Mouse (Mus musculus) cerebellum, postnatal 10 days (tissue): ENCODE data around the gene Svs5.
A peak's percentile ranks its signal among the peaks of the same experiment; 100 is the strongest.
"Not testable (repeated sequence)": the region's sequence is repeated elsewhere in the genome, so short reads cannot be mapped to it uniquely, and the experiment has no call there.

Source experiments
- DNase-seq, 2 experiments: peaks; one replicate each; pipeline ENCODE4 v3.0.0; 2021; ENCODE audit warnings: mixed read lengths in 2 of 2

Svs5 gene

DNA sequence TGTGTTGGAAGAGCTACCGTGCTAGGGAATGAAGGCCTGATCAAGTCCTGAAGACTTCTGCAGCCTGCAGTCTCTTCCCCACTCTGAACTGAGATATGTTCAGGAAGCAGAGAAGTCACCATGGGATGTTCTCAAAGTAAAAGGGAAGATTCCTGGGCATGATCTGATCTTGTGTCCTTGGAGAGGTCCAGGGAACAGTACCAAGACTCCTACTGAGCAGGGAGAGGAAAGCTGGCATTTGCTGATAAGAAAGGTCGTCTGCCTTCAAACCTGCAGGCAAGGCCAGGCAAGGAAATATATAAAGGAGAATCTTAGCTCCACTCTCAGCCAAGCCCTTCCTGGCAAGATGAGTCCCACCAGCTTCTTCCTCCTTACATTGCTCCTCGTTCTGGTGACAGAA lies at the start of gene Svs5:
TSS of gene Svs5 (plus strand) at position 301 of the 400 bp plus-strand sequence.
- DNase-seq: not testable (repeated sequence)

DNA sequence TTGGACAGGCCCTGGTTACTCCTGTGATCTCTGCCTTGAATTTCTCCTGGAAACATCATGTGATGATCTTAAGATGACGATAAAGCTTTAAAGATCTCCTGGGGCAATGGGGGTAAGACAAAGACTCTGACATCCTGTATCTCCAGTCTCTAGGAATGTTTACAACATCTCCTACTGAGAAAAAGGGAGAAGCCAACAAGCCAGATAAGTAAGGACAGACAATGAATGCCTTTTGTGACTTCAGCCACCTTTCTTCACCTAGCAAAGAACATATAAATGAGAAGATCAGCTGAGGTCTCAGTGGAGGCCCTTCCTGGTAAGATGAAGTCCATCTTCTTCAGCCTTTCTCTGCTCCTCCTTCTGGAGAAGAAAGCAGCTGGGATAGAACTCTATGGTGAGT lies 43.6 kb upstream of the Svs5 start, which contains the start of gene Svs3a:
TSS of gene Svs3a (plus strand) at position 301 of the 400 bp plus-strand sequence.
- DNase-seq: not testable (repeated sequence)

DNA sequence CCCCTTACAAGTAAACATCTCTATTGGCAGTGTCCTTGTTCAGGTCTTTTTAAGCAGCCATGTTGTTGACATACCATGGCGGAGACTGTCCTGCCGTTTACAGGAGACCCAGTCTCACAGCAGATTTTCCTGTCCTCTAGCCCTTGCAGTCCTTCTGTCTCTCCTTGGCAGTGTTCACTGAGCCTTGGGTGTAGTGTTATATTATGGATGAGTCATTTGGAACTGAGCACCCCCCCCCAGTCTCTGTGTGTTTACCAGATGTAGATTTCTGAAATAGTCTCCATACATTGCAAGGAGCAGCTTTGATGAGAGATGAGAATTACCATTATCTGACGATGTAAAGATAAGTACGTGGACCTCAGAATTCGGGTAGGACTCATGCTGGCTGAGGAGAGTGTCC lies 19.9 kb upstream of the Svs5 start:
- no peak for DNase-seq

DNA sequence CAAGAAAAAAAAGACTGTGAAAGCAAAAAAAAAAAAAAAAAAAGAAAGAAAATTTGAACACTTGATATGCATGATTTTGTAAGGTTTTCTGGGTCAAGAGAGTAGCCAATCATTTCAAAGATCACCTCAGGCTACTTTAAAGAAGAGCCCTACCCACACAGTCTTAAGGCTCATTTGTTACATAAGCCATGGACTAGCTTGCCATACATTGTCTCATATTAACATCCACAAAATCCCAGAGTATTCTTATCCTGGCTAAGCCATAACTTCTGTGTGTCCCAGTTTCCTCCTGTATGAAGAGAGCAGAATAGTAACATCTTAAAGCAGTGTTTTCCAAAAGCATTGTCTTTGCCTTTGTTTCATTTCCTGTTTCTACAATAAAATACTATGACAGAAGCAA lies 17.1 kb upstream of the Svs5 start:
- not testable (repeated sequence) for DNase-seq

DNA sequence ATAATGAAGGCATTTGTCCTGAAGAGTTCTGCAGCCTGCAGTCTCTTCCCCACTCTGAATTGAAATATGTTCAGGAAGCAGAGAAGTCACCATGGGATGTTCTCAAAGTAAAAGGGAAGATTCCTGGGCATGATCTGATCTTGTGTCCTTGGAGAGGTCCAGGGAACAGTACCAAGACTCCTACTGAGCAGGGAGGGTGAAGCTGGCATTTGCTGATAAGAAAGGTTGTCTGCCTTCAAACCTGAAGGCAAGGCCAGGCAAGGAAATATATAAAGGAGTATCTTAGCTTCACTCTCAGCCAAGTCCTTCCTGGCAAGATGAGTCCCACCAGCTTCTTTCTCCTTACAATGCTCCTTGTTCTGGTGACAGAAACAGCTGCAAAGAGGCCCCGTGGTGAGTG lies 16.1 kb upstream of the Svs5 start, which contains the start of gene Svs6:
TSS of gene Svs6 (plus strand) at position 301 of the 400 bp plus-strand sequence.
- not testable (repeated sequence) for DNase-seq

DNA sequence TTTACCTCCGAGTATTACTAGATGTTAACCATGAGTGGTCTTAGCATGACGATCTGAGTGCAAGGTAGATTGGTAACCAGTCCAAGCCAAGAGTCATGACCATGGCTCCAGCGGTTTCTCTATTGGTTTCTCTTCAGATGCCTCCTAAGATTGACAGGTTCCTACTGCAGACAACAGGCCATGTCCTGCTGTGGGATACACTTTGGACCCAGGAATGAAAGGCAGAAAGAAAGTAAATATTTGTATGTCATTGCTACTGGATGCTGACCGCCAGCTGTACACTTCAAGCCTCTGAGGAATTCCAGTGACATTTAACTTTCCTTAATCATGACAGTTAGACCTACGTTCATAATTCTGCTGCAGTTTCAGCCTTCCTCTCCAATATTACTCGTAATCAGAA lies 11.6 kb upstream of the Svs5 start:
- DNase-seq: no peak

DNA sequence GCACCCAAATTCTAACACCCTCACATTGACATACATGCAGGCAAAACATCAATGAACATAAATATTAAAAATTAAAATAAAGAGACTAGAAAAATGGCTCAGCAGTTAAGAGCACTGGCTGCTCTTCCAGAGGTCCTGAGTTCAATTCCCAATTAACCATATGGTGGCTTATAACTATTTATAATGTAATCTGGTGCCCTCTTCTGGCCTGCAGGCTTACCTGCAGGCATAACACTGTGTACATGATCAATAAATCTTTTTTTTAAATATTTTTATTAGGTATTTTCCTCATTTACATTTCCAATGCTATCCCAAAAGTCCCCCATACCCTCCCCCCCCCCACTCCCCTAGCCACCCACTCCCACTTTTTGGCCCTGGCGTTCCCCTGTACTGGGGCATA lies 11.2 kb downstream of the Svs5 start:
- not testable (repeated sequence) for DNase-seq

DNA sequence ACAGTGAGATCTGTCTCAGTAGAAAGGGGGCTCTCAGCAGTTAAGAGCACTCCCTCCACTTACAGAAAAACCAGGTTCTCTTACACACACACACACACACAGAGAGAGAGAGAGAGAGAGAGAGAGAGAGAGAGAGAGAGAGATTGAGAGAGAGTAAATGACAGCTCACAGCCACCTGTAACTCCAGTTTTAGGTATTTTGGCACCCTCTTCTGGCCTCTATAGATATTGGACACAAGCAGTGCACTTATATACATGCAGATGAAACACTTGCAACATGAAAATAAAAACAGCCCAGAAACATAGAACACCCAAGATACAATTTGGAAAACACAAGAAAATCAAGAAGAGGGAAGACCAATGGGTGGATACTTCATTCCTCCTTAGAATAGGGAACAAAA lies 15.2 kb downstream of the Svs5 start:
- DNase-seq: not testable (repeated sequence)

DNA sequence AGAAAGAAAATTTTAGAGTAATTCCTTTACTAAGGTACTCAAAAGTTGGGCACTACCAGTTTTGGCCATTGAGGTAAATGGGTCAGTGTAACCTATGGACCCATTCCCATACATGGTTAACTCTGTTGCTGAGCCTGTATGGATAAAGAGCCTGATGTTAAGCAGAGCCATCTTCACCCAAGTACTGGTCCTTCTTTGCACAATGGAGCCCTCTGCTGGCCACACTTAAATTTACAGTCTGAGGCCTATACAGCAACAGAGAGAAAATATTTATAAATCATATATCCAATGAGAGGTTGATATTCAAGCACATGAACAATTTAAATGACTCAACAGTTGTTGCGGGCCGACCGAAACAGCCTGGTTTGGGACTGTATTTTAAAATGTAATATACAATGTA lies 16.4 kb downstream of the Svs5 start:
- DNase-seq: peak; percentile 55 to 56

DNA sequence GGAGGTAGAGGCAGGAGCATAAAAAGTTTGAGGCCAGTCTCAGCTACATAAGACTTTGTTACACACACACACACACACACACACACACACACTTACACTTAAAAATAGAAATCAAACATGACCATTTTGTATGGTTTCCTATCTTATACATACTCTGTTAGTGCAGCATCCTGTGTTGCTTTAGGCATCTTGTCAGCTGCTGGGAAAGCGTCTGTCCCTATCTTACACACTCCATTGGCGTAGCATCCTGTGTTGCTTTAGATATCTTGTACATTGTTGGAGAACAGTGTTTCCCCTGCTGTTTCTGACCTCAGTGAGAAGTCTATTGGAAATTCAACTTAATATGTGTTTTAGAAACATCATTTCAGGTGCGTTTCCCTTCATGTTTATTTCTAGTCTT lies 20.2 kb downstream of the Svs5 start:
- DNase-seq: no peak

DNA sequence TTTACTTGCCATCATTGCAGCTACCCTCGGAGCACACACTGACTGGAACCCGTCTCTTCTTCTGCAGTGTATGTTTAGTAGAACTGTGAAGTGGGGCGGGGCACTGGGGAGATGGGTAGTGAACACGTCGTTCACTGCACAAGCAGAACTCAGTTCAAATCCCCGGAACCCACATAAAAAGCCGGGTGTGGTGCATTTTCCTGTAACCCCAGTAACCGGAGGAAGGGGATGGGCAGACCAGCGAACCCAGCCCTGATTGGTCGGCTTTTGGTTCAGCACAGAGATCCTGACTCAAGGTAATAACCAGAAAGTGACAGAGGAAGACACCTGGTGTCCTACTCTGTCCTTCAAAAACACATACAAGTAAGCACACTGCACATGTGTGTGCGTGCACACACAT lies 20.8 kb downstream of the Svs5 start:
- DNase-seq: no peak

DNA sequence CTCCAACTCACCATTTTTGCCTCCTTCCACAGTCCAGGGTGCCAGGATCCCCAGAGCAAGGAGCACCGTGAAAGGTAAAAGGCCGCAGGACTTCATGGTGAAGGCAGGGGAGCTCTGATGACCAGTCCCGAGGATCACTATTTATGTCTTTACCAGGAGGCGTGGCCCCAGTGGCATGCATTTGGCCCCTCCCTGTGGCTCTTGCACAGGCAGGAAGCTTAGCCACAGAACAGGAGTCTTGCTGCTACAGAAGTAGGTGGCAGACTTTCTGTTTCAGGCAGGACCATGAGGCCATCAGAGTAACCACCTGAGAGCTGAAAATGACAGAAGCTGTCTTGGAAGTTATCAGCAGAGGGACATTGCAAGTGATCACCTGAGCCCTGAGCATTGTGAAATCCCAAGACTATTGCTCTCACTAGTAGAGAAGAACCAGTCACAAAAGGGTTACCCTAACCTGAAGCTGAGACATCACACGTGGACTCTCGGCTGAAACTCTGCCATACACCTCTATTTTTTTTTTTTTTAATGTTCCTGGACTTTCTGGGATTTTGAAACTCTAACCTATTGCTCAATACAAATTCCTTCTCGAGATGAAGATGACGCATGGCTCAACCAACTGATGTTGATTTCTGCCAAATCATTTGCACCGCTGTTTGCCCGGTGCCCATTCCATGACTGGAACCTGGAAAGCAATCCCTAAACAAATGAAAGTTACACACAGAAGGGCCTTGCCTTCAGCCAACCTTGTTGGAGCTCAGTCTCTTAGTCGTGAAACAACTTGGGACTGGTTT lies 23.8 kb downstream of the Svs5 start:
- no peak for DNase-seq

DNA sequence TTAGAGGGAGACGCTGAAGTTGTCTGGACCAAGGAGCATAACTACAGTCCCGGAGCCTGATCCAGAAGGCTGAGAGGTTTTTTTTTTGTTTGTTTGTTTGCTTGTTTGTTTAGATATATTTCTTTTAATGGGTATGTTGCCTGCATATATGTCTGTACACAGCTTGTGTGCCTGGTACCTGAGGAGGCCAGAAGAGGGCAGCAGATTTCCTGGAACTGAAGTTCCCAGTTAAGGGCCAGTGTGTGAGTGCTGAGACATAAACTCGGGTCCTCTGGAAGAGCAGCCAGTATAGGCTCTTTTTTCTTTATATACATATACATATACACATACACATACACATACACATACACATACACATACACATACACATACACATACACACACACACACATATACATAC lies 25.8 kb downstream of the Svs5 start:
- DNase-seq: peak; percentile 26 to 27

DNA sequence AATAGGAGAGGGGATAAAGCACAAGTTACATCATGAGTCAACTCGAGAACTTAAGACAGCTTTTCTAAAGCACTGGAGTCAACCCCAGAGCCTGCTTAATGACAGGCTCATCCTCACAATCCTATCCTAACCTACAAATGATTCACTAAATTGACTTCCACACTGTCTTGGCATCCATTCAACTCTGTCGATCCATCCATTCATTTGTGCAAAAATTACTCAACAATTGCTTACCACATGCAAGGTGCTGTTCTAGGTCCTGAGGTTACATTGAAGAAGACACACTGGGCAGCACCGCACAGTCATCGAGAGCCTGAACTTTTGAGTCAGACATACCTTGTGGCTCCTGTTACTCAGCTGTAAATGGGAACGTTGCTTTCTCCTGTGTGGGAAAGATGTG lies 26.5 kb downstream of the Svs5 start:
- no peak for DNase-seq

DNA sequence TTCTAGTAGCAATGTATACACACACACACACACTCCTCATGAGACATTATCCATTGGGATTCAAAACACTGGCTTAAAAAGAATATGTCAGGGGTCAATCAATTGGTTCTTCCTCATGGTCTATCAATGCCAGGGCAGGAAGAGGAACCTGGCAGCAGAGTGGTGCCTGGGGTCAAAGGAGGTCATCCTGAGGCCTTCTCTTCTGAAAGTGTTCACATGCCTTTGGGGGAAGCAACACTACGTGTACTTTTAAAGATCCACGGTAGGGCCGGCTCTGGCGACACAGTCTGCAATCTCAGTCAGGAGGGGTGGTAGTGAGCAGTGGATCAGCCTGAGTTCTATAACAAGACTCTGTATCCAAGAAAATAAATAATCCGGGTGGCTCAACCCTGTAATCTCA lies 27.1 kb downstream of the Svs5 start:
- no peak for DNase-seq

DNA sequence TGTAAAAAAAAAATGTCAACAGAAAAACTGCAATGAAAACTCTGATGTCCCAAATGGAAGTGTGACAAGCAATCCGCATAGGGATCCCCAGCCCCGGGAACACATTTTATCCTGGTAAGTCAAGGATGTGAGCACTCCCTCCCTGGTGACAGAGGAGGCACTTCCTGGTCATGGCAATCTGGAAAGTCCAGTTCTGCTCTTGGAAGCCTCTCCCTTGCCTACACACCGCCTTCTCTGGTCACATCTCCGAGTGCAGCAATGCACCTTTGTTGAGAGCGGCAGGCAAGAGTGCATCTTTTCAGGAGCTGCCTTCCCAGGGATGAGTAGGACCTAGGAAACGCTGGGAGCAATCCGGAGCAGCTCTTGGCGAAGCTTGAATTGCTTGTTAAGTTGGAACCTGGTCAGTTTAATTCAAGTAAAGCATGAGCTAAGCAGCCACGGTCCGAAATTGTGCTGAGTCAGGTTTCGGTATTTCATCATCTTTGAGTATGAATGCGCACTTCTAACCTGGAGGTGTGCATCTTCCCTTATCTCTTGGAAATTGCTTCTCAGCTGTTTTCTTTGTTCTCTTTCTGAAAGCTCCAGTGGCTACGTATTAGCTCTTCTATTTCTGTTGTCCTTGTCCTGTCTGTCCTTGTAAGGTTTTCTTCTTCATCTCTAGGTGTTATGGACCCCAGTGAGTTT lies 28.6 kb downstream of the Svs5 start:
- DNase-seq: no peak

DNA sequence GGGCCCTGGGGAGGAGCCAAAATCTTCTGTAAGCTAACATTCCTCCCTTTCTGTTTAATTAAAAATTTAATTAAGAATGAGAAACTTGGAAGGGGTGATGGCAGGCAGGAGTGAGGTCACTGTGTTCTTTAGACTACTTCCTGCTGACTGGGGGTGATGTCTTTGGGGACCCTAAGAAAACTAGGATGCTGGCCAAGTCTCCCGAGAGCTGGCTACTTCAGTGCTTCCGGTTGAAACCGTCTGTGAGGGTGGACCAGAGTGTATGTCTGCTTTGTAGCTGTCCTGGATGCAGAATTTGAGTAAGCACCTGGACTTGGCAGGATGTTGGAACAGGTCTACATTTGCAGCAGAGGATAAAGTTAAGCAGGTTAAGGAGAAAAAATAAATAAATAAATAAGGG lies 34.4 kb downstream of the Svs5 start:
- no peak for DNase-seq

DNA sequence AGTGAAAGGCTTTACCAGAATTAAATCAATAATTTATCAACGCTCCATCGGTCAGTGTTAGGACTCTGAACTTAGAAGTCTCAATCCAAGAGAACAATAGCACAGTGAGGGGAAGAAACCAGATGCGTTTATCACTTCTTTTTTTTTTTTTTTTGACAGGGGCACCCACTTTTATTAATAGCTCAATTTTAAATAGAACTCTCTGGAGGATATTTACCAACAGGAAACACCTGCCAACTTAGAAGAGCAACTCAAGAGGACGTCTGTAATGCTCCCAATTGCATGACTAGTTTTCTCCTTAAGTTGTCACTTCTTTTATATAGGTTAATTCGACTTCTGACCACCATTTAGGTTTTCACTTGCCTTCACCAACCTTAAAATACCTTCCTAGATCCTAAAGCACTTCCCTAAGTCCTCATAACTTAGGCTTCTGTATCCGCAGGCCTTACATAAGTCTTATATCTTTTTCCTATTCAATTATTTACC lies 36.1 kb downstream of the Svs5 start:
- no peak for DNase-seq

DNA sequence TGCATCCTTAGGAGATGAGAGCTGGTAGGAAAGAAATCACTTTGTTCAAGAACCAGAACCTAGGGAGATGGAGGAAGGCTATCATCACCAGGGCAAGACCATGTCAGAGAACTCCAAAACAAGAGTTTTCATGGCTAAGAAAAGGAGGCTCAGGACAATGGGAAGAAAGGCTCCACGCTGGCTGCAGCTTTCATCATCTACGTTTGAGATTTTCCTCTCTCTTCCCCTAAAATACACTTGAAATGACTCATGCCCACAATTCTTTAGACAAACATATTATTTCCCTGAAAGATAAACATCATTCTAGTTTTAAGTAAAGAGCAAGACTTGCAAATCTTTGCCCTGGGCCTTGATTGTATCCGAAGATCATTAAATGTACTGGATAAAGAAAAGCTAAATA lies 38.8 kb downstream of the Svs5 start:
- DNase-seq: no peak

DNA sequence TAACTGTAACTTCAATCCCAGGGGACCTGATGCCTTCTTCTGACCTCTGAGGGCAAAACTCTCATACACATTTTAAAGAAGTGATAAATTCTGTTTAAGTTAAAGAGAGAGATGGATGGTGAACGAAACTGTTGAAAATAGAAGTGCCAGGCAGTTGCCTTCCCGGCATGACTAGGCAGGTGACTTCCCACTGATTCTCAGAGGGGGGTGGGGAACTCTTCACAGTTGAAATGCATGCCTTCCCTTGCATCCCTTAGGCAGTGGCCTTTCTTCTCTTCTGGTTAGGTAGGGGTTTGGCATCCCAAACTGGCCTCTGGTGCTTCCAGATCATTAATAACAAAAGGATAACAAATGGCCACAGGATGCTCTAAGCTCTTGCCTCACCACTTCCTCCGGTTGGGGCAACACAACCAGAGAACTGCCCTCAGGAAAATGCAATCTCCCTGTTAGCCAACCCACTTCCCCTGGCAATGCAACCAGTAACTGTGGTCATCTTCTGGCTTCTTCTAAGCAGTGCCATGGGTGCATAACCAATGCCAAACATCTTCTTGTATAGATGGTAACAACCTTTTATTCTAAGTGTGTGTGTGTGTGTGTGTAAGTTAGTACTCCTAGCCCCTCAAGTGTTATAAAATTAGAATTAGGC lies 40.0 kb downstream of the Svs5 start:
- no peak for DNase-seq

DNA sequence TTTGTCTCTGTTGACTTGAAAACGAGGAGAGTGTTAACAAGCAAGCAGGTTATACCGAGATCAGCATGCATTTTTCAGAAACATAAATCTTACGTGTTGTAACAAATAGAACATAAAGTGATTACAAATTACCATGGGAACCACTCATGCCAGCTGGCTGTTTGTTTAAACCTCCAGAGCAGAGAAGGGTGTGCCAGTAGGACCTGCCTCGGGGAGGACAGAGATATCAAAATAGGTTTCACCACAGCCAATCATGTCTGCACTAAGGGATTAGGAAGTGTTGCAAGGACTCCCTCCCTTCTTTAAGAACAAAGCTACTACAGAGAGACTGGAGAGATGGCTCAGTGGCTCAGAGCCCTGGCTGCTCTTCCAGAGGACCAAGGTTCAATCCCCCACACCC lies 40.6 kb downstream of the Svs5 start:
- DNase-seq: no peak

DNA sequence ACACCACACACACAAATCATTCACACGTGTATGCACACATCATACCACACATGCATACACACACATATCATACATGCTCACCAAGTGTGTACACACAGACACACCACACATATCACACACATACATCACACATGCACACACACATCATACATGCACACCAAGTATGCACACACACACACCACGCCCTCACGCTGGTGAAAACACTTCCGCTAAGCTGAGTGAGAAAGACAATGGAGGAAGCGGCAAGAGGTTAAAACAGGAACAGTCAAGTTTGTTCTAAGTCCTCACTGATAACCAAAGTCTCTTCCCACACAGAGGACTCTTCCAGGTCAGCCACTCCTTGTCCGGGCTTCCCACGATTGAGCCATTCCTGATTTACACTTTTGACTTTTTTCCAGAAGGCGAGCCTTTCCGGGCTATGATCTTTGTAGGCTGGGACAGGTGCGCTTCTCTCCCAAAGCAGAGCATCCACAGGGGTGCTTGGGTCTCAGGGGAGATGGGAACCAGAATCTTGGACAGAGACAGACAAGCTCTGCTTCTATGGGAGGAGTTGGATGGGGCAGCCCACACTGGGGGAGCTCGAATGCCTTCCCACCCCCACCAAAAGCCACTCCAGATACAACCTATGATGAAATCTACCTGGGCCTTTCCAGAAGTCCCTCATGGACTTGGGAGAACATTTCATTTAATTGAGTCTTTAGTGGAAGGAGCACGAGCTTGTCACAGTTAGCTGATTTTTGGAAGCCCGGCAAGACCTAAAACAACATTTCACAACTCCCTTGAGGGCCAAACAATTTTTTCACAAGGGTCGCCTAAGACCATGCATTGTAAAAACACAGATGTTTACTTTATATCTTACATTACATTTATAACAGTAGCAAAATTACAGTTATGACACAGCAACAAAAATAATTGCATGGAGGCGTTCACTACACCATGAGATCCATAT lies 45.2 kb downstream of the Svs5 start:
- DNase-seq: no peak
